In genomic region chr13:91492133-91492532, GRCm38 (mm10) we compare ENCODE assay signal across 18 mouse cellular contexts. TPM values are rescaled to one million over a fixed set of nuclear protein-coding genes. Genes with fewer than 3 reads are reported as not detected.
A peak's percentile ranks its signal among the peaks of the same experiment; 100 is the strongest.
DNase-seq lines count a peak whose midpoint lies in the region.
"Had no signal": no experiment of that assay in that cellular context is flagged by ENCODE, and none has a peak within 500 bp of the region (broad histone marks: within the 10 kb centered on the region; RNA-seq: fewer than 3 reads in every experiment).

No protein-coding gene starts in this region.

- intact Hi-C loops in gastrocnemius, postnatal 14 days (cut with DNase I; ENCODE audit: low total_unique reads), result no loop called here
- intact Hi-C loops in heart, postnatal 36 days (cut with DNase I), result no loop called here
- intact Hi-C loops in heart, postnatal 10 days (cut with DNase I), result no loop called here

- peak; percentile 18 for DNase-seq in gastrocnemius, adult 18-20 months (ENCODE audit: low spot score)
- DNase-seq in gastrocnemius, postnatal 14 days, result no peak
- peak; percentile 91 for DNase-seq in heart, adult 11 months
- no peak for DNase-seq in heart, postnatal 36 days
- DNase-seq in heart, adult 9 months (ENCODE audit: low spot score in 2 of 2), result peak; percentile 23 to 26
- DNase-seq in heart, postnatal 10 days, result no peak
- DNase-seq in frontal cortex, adult 2 months (ENCODE audit: extremely low spot score in 1 of 2, low spot score in 1 of 2), result no peak
- no peak for DNase-seq in spleen, adult 18-20 months
- DNase-seq: adrenal gland, adult 2 months; adrenal gland, postnatal 14 days; cerebellum, adult 11 months; cerebellum, adult 2 months; cerebellum, adult 9-11 months; cerebellum, postnatal 25 days; embryo, embryonic 11 days; heart, postnatal 4 days; kidney, adult 18-20 months; kidney, adult 9 months had no signal

RNA-seq across cellular contexts. Expression of gene Ssbp2, which starts 32.0 kb away (rescaled TPM):
- total RNA-seq in gastrocnemius, adult 18-20 months (2021), result 10 to 100 TPM; 21.3 to 23.4 TPM
- total RNA-seq in gastrocnemius, postnatal 14 days (2021), result 10 to 100 TPM; 16.1 to 19.9 TPM
- 10 to 100 TPM; 43.7 TPM for total RNA-seq in heart, postnatal 36 days (2021)
- 10 to 100 TPM; 51.4 to 51.7 TPM for total RNA-seq in heart, postnatal 10 days (2021)
- 115 and 119 TPM in 2 replicates for polyA plus RNA-seq in frontal cortex, adult 2 months (2012; rRNA removed)

Comparison
In these comparisons a context has a peak if more than half of its experiments do, and no peak if none do; other contexts are left out.
1. DNase-seq: peak in gastrocnemius, adult 18-20 months (single experiment), heart, adult 11 months (single experiment) and heart, adult 9 months (2 of 2); none in gastrocnemius, postnatal 14 days (single experiment), heart, postnatal 36 days (0 of 2), heart, postnatal 10 days (0 of 2), frontal cortex, adult 2 months (0 of 2) and spleen, adult 18-20 months (0 of 2).